Mouse (Mus musculus) kidney, postnatal 0 days (tissue): ENCODE measurements around the gene Slc39a11. TPM values are rescaled to one million over a fixed set of nuclear protein-coding genes. Genes with fewer than 3 reads are reported as not detected.
A peak's percentile ranks its signal among the peaks of the same experiment; 100 is the strongest.

Experiments
- ATAC-seq: fragments of 200-750 bp; cut with Nextera tagmentation; replicated peaks from 2 replicates; pipeline ENCODE4 v1.8.0; 2017; ENCODE audit warnings: low read depth, moderate number of reproducible peaks, moderate TSS enrichment, moderate library complexity; ENCODE audit not compliant: low FRiP score
- DNase-seq: peaks from one replicate; pipeline ENCODE4 v3.0.0-alpha.2; 2016; ENCODE audit warnings: low spot score
- H3K27ac ChIP-seq: fragments of 300-500 bp; sonication (generic); 2 replicates; pipeline ENCODE4 v1.5.1; 2014; ENCODE audit warnings: mild to moderate bottlenecking
- H3K27me3 ChIP-seq: fragments of 300-500 bp; sonication (generic); 2 replicates; pipeline ENCODE4 v1.6.1; 2014; ENCODE audit warnings: low read length, mixed read lengths; ENCODE audit not compliant: insufficient read depth
- H3K36me3 ChIP-seq: fragments of 300-500 bp; sonication (generic); 2 replicates; pipeline ENCODE4 v1.6.1; 2014; ENCODE audit warnings: low read length, mixed read lengths; ENCODE audit not compliant: insufficient read depth
- H3K4me1 ChIP-seq: fragments of 300-500 bp; sonication (generic); replicated peaks from 2 replicates; pipeline ENCODE4 v1.6.1; 2014; ENCODE audit warnings: antibody characterized with exemption, low read length, mixed read lengths; ENCODE audit not compliant: insufficient read depth
- H3K4me2 ChIP-seq: fragments of 300-500 bp; sonication (generic); 2 replicates; pipeline ENCODE4 v1.6.1; 2014; ENCODE audit warnings: mild to moderate bottlenecking, low read length, moderate library complexity, mixed read lengths
- H3K4me3 ChIP-seq: fragments of 300-500 bp; sonication (generic); replicated peaks from 2 replicates; pipeline ENCODE4 v1.5.1; 2014; ENCODE audit warnings: low read depth, low read length
- H3K9ac ChIP-seq: fragments of 300-500 bp; sonication (generic); 2 replicates; pipeline ENCODE4 v1.6.1; 2014; ENCODE audit warnings: low read depth, low read length
- H3K9me3 ChIP-seq: fragments of 300-500 bp; sonication (generic); replicated peaks from 2 replicates; pipeline ENCODE4 v1.6.1; 2016; ENCODE audit warnings: low read length, inconsistent platforms, mixed read lengths
- CTCF ChIP-seq: IDR thresholded peaks from 2 replicates; pipeline ENCODE4 v1.5.1; 2016; ENCODE audit warnings: antibody characterized with exemption, low read depth, mild to moderate bottlenecking, moderate library complexity
- WGBS: fragments of 180-500 bp; shearing (Covaris S2); extraction: QIAGEN DNeasy Blood & Tissue Kit; methylation state at CpG from one replicate; pipeline ENCODE4 v1.1.7; 2014; 5-methylcytosine and 5-hydroxymethylcytosine counted together
- polyA plus RNA-seq: library from polyadenylated mRNA; unstranded; fragments of >200 nt; fragmentation: Nextera tagmentation; extraction: Ambion mirVana; gene quantifications from 2 replicates; pipeline ENCODE4 v1.2.1, GENCODE M21; 2015

The Slc39a11 gene
- polyA plus RNA-seq, 1 experiment from 2014 or later, result 23.3 TPM

DNA sequence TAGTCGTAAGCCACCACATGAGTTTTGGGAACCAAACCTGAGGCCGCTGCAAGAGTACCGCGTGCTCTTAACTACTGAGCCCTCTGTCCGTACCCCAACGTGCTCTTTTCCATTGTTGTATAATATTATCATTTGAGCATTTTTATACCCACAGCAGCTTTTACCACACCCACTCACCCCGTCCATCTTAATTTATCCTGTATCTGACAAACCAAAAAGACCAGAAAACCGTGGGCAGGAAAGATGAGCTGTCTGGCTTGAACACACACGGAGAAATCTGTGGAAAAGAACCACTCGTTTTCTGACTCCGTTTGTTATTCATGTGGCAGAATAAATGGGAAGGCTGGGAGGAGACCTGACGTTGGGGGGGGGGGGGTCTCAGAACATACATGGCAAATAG, 40.6 kb upstream of the Slc39a11 start:
- no peak for TF ChIP-seq CTCF
- Histone ChIP-seq H3K27me3 (no peaks in the 10 kb centered on the region), H3K9ac (no peak overlapping the region), H3K4me2 (no peak overlapping the region), H3K36me3 (peaks cover 35% of the 10 kb centered on the region), H3K27ac (no peak overlapping the region), H3K9me3 (no peaks in the 10 kb centered on the region), H3K4me1 (no peaks in the 10 kb centered on the region), H3K4me3 (no peak overlapping the region)
- WGBS, result 80% methylated on average over 12 of the region's 12 CpGs
- DNase-seq, result no peak
- ATAC-seq, result no peak

DNA sequence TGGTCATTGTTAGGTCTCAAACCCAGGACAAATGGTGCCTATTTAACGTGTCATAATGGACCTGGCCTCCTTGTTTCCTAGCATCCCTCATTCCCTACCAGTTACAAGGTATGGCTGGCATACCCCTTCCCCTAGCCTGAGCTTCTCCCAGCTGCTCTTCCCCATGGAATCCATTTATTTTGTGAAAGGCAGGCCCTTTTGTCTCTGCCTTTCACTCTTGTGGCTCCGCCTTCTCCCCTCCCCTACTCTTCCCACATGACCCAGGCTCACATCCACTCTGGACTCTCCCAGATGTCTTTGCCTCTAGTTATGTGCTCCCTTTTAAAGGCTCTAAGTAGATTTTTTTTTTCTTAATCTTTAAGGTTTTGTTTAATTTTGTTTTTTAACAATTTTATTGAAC, 37.2 kb upstream of the Slc39a11 start:
- H3K36me3 ChIP-seq, result peaks cover 18% of the 10 kb centered on the region

DNA sequence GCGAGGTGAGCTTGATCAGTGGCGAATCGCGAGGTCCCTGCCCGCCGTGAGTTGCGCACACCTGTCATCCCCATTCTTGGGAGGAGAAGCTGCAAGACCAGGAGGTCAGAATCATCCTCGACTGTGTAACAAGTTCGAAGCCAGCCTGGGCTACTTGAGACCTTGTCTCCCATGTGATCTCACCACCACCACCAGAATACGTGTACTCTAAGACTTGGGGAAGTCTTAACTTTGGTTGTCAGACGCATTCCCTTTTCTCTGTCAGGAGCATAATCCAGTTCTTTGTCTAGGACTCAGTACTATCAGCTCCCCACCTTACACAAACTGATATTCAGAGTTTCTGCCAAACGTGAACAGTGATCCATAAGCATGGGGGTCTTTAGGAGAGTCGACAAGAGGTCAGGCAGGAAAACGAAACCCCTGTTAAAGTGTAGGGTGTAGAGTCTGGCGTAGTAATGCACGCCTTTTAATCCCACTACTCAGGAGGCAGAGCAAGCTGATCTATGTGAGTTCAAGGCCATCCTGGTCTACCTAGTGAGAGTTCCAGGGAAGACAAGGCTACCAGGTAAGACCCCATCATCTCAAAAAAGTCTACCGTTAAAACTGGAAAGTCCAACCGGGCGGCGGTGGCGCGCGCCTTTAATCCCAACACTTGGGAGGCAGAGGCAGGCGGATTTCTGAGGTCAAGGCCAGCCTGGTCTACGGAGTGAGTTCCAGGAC, 35.0 kb upstream of the Slc39a11 start:
- H3K4me2 ChIP-seq, result peak overlapping the region; percentile 74
- H3K9ac ChIP-seq, result peak overlapping the region; percentile 87
- no peak for DNase-seq
- H3K9me3 ChIP-seq, result no peaks in the 10 kb centered on the region
- H3K36me3 ChIP-seq, result peaks cover 13% of the 10 kb centered on the region
- ATAC-seq, result no peak
- peaks cover 9% of the 10 kb centered on the region; the same call in 1 of the 2 replicates for H3K4me1 ChIP-seq
- no peak for TF ChIP-seq CTCF
- peak overlapping the region; percentile 76 for H3K4me3 ChIP-seq
- peak overlapping the region; percentile 95; the same call in 1 of the 2 replicates for H3K27ac ChIP-seq
- H3K27me3 ChIP-seq, result no peaks in the 10 kb centered on the region
- WGBS, result 40% methylated on average over 25 of the region's 25 CpGs

More for the DNA sequence above, 37.2 kb upstream of the Slc39a11 start:
- Histone ChIP-seq H3K4me3 (no peak overlapping the region), H3K4me1 (no peaks in the 10 kb centered on the region), H3K9ac (no peak overlapping the region), H3K9me3 (no peaks in the 10 kb centered on the region), H3K27me3 (no peaks in the 10 kb centered on the region), H3K27ac (no peak overlapping the region), H3K4me2 (no peak overlapping the region)
- TF ChIP-seq CTCF, result no peak
- DNase-seq, result peak; percentile 77
- no peak for ATAC-seq
- WGBS, result 65% methylated on average over 2 of the region's 2 CpGs

DNA sequence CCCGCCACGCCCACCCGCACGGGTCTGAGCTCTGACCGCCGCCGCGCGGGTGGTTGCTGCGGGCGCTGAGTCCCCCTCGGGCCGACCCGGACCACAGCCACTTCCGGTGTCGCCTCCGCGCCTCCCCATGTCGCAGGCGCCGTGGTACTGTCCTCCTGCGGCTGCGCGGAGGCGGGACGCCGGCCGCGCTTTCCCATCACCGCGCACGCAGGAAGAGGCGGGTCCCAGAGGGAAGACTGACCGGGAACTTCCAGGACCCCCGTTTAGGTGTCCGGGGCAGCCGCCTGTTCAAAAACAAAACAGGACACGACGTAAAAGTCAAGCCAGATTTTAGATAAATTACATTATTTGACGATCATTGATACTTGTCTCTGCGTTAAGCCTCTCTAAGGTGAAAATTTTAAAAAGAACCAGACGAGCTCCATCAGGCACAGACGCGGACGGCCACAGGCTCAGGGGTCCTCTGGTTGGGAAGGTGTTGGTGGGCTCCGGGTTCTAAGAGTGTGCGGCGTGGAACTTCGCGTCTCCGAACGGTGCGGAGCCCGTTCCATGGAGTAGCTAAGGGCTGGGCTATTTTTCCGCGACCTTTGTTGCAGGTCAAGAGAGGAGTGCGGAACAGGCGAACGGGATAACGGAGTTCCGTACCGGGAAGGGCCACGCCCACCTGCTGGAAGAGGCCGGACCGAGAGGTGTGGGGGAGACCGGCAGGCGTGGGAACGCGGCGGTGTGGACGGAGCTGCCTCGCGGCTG, 34.3 kb upstream of the Slc39a11 start, which contains the start of the genes Fam104a and D11Wsu47e:
TSS of gene Fam104a (minus strand) at position 199 of the 750 bp plus-strand sequence.
TSS of gene D11Wsu47e (plus strand) at position 456 of the 750 bp plus-strand sequence.
- peaks cover 9% of the 10 kb centered on the region; the same call in 1 of the 2 replicates for H3K4me1 ChIP-seq
- peak; percentile 93 for ATAC-seq
- peak; percentile 97 for DNase-seq
- TF ChIP-seq CTCF, result no peak
- H3K9me3 ChIP-seq, result no peaks in the 10 kb centered on the region
- peaks cover 12% of the 10 kb centered on the region for H3K36me3 ChIP-seq
- no peaks in the 10 kb centered on the region for H3K27me3 ChIP-seq
- peak within 1 kb of the TSS; percentile 76 for H3K4me3 ChIP-seq
- H3K9ac ChIP-seq, result peak within 1 kb of the TSS; percentile 87
- peak within 1 kb of the TSS; percentile 95 for H3K27ac ChIP-seq
- H3K4me2 ChIP-seq, result peak within 1 kb of the TSS; percentile 74
- under 1% methylated on average over 73 of the region's 73 CpGs for WGBS

DNA sequence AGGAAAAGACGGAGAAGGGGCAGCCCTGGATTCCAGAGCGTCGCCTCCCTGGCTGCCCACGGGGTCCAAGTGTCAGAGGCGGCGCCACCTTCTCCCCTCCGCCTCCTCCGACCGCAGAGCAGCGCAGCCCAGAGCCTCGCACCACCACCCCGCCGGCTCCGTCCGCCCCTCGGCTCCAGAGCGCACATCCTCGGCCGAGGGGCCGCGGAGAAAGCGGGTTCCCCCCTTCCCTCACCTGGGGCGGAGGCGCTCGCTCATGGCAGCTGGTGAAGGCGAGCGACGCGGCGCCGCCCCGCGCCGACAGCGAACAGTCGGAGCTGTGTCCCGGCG, 33.7 kb upstream of the Slc39a11 start:
- Histone ChIP-seq H3K9me3 (no peaks in the 10 kb centered on the region), H3K9ac (peak overlapping the region; percentile 87), H3K27me3 (no peaks in the 10 kb centered on the region), H3K27ac (peak overlapping the region; percentile 95), H3K4me1 (peaks cover 9% of the 10 kb centered on the region; the same call in 1 of the 2 replicates), H3K4me2 (peak overlapping the region; percentile 74), H3K36me3 (peaks cover 6% of the 10 kb centered on the region), H3K4me3 (peak overlapping the region; percentile 76)
- TF ChIP-seq CTCF, result no peak
- DNase-seq (no peak), ATAC-seq (peak; percentile 78)
- under 1% methylated on average over 31 of the region's 38 CpGs for WGBS

DNA sequence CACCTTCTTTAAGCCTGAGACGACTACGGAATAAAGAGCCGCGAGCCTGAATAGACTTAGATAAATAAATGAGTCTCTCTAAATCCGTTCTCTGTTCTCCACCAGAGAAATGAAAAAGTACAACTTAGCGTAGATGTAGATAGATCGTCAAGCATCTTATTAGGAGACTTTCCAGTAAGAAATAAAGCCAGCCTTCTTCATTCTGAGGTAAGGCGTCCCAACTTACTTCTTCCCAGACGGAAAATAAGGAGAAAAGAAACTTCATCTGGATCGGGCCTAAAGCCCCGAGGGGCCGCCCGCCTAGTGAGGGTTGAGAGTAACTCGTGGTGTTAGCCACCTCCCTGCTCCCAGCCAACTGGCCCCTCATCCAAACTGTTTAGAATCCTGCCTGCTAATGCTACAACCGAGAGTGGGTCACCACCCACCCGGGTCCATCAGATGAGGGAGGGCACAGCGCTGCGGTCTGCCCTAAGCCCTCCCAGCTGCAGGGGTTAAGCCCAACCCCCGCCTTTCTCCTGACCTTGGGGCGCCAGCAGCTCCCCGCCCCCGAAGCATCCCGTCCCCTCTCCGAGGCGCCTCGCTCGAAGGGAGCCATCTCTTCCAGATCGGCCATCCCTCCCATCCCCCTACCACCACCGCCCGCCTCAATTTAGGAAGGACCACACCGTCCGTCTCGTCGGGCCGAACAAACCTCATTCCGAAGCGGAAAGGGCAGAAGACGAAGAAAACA, 33.2 kb upstream of the Slc39a11 start:
- Histone ChIP-seq H3K27me3 (no peaks in the 10 kb centered on the region), H3K36me3 (peaks cover 1% of the 10 kb centered on the region; the same call in 1 of the 2 replicates), H3K27ac (peak overlapping the region; percentile 95), H3K4me1 (peaks cover 9% of the 10 kb centered on the region; the same call in 1 of the 2 replicates), H3K4me3 (peak overlapping the region; percentile 76), H3K4me2 (peak overlapping the region; percentile 74), H3K9ac (peak overlapping the region; percentile 87), H3K9me3 (no peaks in the 10 kb centered on the region)
- ATAC-seq, result peak; percentile 43
- no peak for TF ChIP-seq CTCF
- DNase-seq, result peak; percentile 72
- under 1% methylated on average over 38 of the region's 38 CpGs for WGBS
